Mouse (Mus musculus) cerebellum, adult 2 months (tissue): ENCODE data around the gene St6galnac3. TPM values are rescaled to one million over a fixed set of nuclear protein-coding genes. Genes with fewer than 3 reads are reported as not detected.

Experiments used
- DNase-seq, 2 experiments: peaks; one replicate each; pipeline ENCODE4 v3.0.0; 2021
- H3K27ac ChIP-seq: fragments of 200-500 bp; 2 replicates; pipeline ENCODE4 v1.5.1; 2012; ENCODE audit warnings: low read length, control low read depth, inconsistent platforms; ENCODE audit not compliant: insufficient read depth
- H3K27me3 ChIP-seq: fragments of 200-500 bp; 2 replicates; pipeline ENCODE4 v1.6.1; 2012; ENCODE audit warnings: inconsistent platforms, mild to moderate bottlenecking, low read length, moderate library complexity; ENCODE audit not compliant: control insufficient read depth, insufficient read depth
- H3K4me1 ChIP-seq: fragments of 200-500 bp; 2 replicates; pipeline ENCODE4 v1.6.1; 2011; ENCODE audit warnings: low read length; ENCODE audit not compliant: control insufficient read depth, insufficient read depth
- H3K4me3 ChIP-seq: fragments of 200-500 bp; replicated peaks from 2 replicates; pipeline ENCODE3; 2011; ENCODE audit warnings: mild to moderate bottlenecking, low read depth, low read length, control low read depth; ENCODE audit not compliant: insufficient read depth
- CTCF ChIP-seq: fragments of 200-500 bp; IDR thresholded peaks from 2 replicates; pipeline ENCODE4 v1.5.1; 2011; ENCODE audit warnings: low read depth, mild to moderate bottlenecking, control low read depth, low read length, moderate library complexity, borderline replicate concordance; ENCODE audit not compliant: insufficient read depth
- POLR2A ChIP-seq: fragments of 200-500 bp; IDR thresholded peaks from 2 replicates; pipeline ENCODE4 v1.6.1; 2011; ENCODE audit warnings: low read length, control low read depth, borderline replicate concordance; ENCODE audit not compliant: insufficient read depth
- WGBS: fragments of 180-500 bp; shearing (Covaris S2); methylation state at CpG from one replicate; pipeline ENCODE4 v1.1.7; 2018; 5-methylcytosine and 5-hydroxymethylcytosine counted together
- polyA plus RNA-seq: library from polyadenylated mRNA; depleted of rRNA; stranded (reverse); fragments of >200 nt; gene quantifications from 2 replicates; pipeline ENCODE4 v1.2.3, GENCODE M21; 2012

The St6galnac3 gene
- polyA plus RNA-seq, 1 experiment, result 14.6 TPM

DNA sequence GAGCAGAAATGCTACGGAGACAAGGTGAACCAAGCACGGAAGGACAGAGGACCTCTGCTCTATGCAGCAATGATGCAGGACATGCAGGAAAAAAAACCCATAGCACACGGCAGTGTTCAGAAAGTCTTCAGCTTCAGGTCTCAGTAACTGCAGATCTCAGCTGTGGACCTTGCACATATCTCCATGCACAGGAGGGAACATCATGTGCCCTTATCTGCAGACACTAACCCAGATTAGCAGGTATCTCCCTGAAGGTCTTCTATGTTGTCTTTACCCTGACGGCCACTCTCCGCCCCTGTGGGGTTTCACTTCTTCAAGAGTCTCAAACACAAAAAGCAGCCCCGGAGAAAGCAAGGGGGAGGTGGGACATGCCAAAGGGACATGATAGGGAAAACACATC lies 244.0 kb downstream of the St6galnac3 start:
- Histone ChIP-seq H3K27ac (no peak overlapping the region), H3K27me3 (no peaks in the 10 kb centered on the region), H3K4me3 (no peak overlapping the region), H3K4me1 (peaks cover 11% of the 10 kb centered on the region)
- DNase-seq, result no peak
- TF ChIP-seq POLR2A (no peak), CTCF (no peak)
- 95% methylated on average over 6 of the region's 6 CpGs for WGBS

DNA sequence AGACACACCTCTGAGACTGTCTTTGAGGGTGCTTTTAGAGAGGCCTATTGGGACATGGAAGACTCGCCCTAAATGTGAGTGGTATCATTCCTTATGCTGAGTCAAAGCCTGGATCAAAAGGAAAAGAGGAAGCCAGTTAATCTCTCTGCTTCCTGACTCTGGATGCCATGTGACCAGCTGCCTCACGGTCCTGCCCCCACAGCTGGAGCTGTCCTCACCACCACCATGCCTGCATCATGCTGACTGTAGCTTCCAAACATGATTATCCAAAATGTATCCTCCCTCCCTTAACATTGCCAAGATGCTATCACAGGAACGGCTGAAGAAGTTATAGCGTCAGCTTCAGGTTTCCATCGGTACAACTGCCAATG lies 244.4 kb downstream of the St6galnac3 start:
- no peak for DNase-seq
- no peak for TF ChIP-seq POLR2A
- TF ChIP-seq CTCF, result no peak
- H3K4me3 ChIP-seq, result no peak overlapping the region
- peaks cover 11% of the 10 kb centered on the region for H3K4me1 ChIP-seq
- no peak overlapping the region for H3K27ac ChIP-seq
- WGBS, result 92% methylated on average over 5 of the region's 5 CpGs
- H3K27me3 ChIP-seq, result no peaks in the 10 kb centered on the region

DNA sequence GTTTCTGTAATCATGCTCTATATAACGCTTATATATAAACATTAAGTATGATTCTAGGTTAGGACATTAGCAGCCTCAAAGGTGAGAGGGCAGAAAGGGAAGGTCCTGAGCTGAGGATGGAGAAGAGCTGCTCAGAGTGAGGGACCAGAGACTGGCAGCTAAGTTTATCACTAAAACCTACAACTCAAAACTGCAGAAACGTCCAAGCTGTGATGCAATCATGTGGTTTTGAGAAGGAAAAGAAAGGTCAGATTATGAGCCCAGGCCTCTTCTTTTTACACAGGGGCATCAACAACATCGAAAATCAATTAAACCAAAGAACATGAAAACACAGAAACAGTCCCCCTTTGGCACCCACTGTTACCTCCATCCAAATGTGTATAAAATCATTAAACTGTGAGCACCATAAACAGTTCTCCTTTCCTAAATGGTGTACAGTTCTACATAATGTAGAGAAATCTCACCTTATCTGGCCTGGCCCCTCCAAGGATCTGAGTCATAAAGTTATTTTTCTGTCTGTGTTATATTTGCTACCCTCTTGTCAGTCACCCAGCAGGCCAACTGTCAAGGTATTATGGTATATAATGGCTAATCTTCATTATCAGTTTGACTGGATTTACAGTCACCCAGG lies 244.9 kb downstream of the St6galnac3 start:
- Histone ChIP-seq H3K27me3 (no peaks in the 10 kb centered on the region), H3K4me1 (peaks cover 8% of the 10 kb centered on the region; the same call in 1 of the 2 replicates), H3K27ac (no peak overlapping the region), H3K4me3 (no peak overlapping the region)
- DNase-seq, result no peak
- WGBS, result 94% methylated on average over 3 of the region's 3 CpGs
- TF ChIP-seq CTCF, result no peak

DNA sequence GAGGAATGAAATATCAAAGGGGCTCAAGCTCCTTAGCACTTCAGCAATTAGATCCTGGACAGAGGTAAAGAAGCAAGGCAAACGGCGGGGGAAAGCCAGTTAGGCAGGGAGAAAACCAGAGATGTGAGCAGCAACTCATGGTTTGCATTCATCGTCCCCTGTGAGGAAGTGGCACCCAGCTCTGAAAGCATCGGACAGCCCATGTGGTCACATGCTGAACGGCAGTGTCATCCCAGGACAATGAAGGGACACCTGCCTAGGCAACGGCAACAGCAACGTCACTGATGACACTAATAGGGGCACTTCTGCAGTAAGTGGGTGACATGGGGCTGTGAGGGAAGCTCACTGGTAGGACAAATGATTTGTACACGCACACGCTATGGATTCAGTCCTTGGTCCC lies 249.1 kb downstream of the St6galnac3 start:
- Histone ChIP-seq H3K27me3 (no peaks in the 10 kb centered on the region), H3K4me1 (no peaks in the 10 kb centered on the region), H3K4me3 (no peak overlapping the region), H3K27ac (no peak overlapping the region)
- DNase-seq, result no peak
- no peak for TF ChIP-seq POLR2A
- 92% methylated on average over 9 of the region's 9 CpGs for WGBS

DNA sequence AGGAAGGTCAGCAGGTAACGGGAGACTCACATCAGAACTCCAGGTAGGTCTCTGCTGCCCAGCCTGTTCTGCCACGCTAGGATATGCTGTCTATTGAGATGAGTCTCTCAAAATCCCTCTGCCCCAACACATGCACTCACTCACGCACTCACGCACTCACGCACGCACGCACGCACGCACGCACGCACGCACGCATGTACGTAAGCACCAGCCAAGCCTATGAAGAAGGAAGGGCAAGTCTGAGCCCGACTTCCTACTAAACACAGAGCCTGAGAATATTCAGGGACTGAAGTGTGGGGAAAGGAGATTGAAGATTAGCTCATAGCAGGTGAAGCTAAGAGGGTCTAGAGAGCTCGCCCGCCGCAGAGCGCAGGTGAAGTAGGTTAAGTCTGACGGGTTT lies 249.5 kb downstream of the St6galnac3 start:
- DNase-seq, result no peak

DNA sequence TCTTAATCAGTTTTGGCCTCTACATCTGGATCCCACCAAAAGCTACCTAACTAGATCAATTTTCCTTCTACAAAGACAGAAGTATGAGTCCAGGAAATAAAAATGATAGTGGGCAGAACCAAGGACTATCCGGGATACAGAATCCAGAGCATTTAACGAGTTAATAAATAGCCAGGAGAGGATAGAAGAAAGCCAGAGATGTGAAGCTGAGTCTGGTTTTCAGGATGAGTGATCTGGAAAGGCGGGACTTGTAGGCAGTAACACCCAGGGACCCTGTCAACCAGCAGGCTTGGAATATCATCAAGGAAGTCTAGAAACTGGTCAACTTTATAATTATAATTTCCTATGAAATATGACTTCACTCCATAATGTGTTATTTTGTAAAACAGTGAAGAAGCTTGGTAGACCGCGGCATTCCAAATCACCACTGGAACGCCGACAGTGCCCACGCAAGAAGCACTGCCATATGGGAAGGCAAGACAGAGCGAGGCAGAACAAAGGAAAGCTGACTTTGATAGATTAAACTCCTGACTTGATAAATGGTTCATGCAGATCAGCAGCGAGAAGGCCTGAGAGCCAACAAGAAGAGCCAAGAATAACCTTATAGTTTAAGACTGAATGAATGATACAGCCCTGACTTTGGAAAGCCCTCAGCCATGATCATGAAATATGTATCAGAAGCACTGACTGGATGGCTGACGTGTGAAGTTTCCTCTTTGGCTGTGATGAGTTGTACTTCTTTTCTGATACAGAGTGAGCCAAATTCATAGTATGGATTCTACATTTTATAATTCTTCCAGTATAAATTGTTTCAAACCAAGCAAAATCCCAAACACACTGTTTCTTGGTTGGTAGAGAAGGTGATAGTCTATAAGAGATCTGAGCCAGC lies 252.1 kb downstream of the St6galnac3 start:
- H3K27ac ChIP-seq, result no peak overlapping the region
- 92% methylated on average over 11 of the region's 11 CpGs for WGBS

More for the DNA sequence above, 249.5 kb downstream of the St6galnac3 start:
- Histone ChIP-seq H3K4me1 (no peaks in the 10 kb centered on the region), H3K27me3 (no peaks in the 10 kb centered on the region), H3K27ac (no peak overlapping the region), H3K4me3 (no peak overlapping the region)
- no peak for TF ChIP-seq CTCF
- no peak for TF ChIP-seq POLR2A
- whole genome bisulfite sequencing, result 97% methylated on average over 20 of the region's 20 CpGs

DNA sequence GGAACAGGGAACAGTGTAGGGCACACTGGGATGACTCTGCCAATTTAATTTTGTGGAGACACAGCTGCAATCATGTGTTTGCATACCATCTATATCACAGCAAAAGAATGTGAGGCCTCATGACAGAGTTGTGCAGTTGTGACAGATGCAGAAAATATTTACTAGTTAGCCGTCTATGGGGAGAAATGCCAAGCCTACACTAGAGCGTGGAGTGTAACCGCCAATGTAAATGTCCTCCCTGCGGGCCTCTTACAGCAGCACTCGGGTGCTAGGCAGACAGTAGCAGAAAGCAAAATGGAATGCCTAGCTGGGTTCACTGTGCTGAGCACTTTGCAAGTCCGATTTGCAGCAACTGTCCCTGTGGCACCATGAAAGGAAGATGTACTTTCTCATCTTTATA lies 261.1 kb downstream of the St6galnac3 start:
- no peaks in the 10 kb centered on the region for H3K27me3 ChIP-seq
- DNase-seq, result no peak
- H3K4me3 ChIP-seq, result no peak overlapping the region
- WGBS, result 88% methylated on average over 6 of the region's 6 CpGs
- H3K27ac ChIP-seq, result no peak overlapping the region
- H3K4me1 ChIP-seq, result no peaks in the 10 kb centered on the region
- TF ChIP-seq CTCF, result no peak
- TF ChIP-seq POLR2A, result no peak

More for the DNA sequence above, 252.1 kb downstream of the St6galnac3 start:
- H3K4me3 ChIP-seq, result no peak overlapping the region
- H3K4me1 ChIP-seq, result no peaks in the 10 kb centered on the region
- TF ChIP-seq CTCF (no peak), POLR2A (no peak)
- H3K27me3 ChIP-seq, result no peaks in the 10 kb centered on the region
- DNase-seq, result no peak

DNA sequence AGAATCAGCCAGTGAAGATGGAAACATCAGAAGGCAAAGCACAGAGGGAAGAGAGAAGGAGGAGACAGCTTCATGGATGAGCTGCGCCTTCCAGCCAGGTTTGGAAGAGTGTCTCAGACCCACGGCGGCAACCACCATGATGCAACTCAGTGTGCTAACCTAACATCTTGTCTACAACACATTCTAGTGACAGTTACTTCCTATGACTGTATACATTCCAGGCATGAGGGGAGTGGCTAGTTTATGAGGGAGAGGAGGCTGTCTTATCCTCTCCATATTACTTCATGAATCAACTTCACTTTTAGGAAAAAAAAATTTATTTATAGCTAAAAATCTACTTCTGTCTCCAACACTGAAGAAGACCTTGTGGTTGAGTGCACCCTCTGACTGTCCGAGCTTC lies 264.8 kb downstream of the St6galnac3 start:
- DNase-seq, result no peak
- H3K27me3 ChIP-seq, result no peaks in the 10 kb centered on the region
- no peaks in the 10 kb centered on the region for H3K4me1 ChIP-seq
- no peak overlapping the region for H3K27ac ChIP-seq
- TF ChIP-seq CTCF, result no peak
- TF ChIP-seq POLR2A, result no peak
- 97% methylated on average over 4 of the region's 4 CpGs for WGBS
- H3K4me3 ChIP-seq, result no peak overlapping the region
